11 mouse cellular contexts compared by ENCODE assay signal in genomic region chr10:95575839-95576380, GRCm38 (mm10).
"Had no signal": no experiment of that assay in that cellular context is flagged by ENCODE, and none has a peak within 500 bp of the region (broad histone marks: within the 10 kb centered on the region; RNA-seq: fewer than 3 reads in every experiment).

No protein-coding gene starts in this region.

- H3K4me3 ChIP-seq: left cerebral cortex, adult 2 months; limb, embryonic 12.5 days; liver, embryonic 13.5 days; stomach, embryonic 15.5 days had no signal

- DNase-seq: kidney, adult 8-10 months; kidney, postnatal 25 days; liver; liver, embryonic 13.5 days; liver, postnatal 0 days; right cerebral cortex, postnatal 14 days; thymus, postnatal 4 days had no signal

- H3K27ac ChIP-seq: left cerebral cortex, adult 2 months; limb, embryonic 12.5 days; liver, embryonic 13.5 days; stomach, embryonic 15.5 days had no signal

- H3K9ac ChIP-seq: limb, embryonic 12.5 days; liver, postnatal 0 days; stomach, embryonic 15.5 days had no signal

- H3K36me3 ChIP-seq: limb, embryonic 12.5 days; liver, embryonic 13.5 days; stomach, embryonic 15.5 days had no signal

- H3K9me3 ChIP-seq: limb, embryonic 12.5 days; liver, embryonic 13.5 days; stomach, embryonic 15.5 days had no signal

- H3K4me2 ChIP-seq: limb, embryonic 12.5 days; liver, embryonic 13.5 days had no signal

- H3K27me3 ChIP-seq: limb, embryonic 12.5 days; liver, embryonic 13.5 days; stomach, embryonic 15.5 days had no signal

- ATAC-seq: intestine, postnatal 0 days; liver, postnatal 0 days had no signal
